Mouse (Mus musculus) retina, postnatal 1 day (tissue): ENCODE data around the gene Wdtc1.
A peak's percentile ranks its signal among the peaks of the same experiment; 100 is the strongest.

Experiments used
- DNase-seq: peaks from one replicate; pipeline ENCODE4 v3.0.0-alpha.2; 2012

Gene Wdtc1

GRCm38 (mm10) chr4:133278067-133278466 is 75.2 kb downstream of the Wdtc1 start:
- no peak for DNase-seq

GRCm38 (mm10) chr4:133277104-133278026 is 75.9 kb downstream of the Wdtc1 start, which contains the start of gene Tmem222:
Tmem222 (minus strand) TSS chr4:133277792.
- peak; percentile 97 for DNase-seq

- no peak for DNase-seq
Observed at GRCm38 (mm10) chr4:133270929-133271328, 82.4 kb downstream of the Wdtc1 start.

GRCm38 (mm10) chr4:133269596-133269995 is 83.7 kb downstream of the Wdtc1 start:
- DNase-seq, result no peak

GRCm38 (mm10) chr4:133268931-133269330 is 84.3 kb downstream of the Wdtc1 start:
- DNase-seq, result no peak

- DNase-seq, result no peak
Observed at GRCm38 (mm10) chr4:133266248-133266880, 86.9 kb downstream of the Wdtc1 start.

- DNase-seq, result no peak
Observed at GRCm38 (mm10) chr4:133265759-133266158, 87.5 kb downstream of the Wdtc1 start.

- no peak for DNase-seq
Observed at GRCm38 (mm10) chr4:133265297-133265696, 88.0 kb downstream of the Wdtc1 start.

- DNase-seq, result no peak
Observed at GRCm38 (mm10) chr4:133264559-133264958, 88.7 kb downstream of the Wdtc1 start.

GRCm38 (mm10) chr4:133263756-133264155 is 89.5 kb downstream of the Wdtc1 start:
- no peak for DNase-seq

GRCm38 (mm10) chr4:133262882-133263281 is 90.4 kb downstream of the Wdtc1 start, which contains the start of gene Sytl1:
Sytl1 (minus strand) TSS chr4:133263113.
- DNase-seq, result no peak

- no peak for DNase-seq
Observed at GRCm38 (mm10) chr4:133262375-133262765, 90.9 kb downstream of the Wdtc1 start.

GRCm38 (mm10) chr4:133261641-133262374 is 91.5 kb downstream of the Wdtc1 start:
- DNase-seq, result no peak

GRCm38 (mm10) chr4:133257798-133258408 is 95.4 kb downstream of the Wdtc1 start:
- DNase-seq, result no peak

- no peak for DNase-seq
Observed at GRCm38 (mm10) chr4:133257230-133257629, 96.1 kb downstream of the Wdtc1 start.

GRCm38 (mm10) chr4:133256820-133257219 is 96.5 kb downstream of the Wdtc1 start:
- DNase-seq, result no peak

- DNase-seq, result no peak
Observed at GRCm38 (mm10) chr4:133255392-133255791, 97.9 kb downstream of the Wdtc1 start.

- DNase-seq, result no peak
Observed at GRCm38 (mm10) chr4:133253412-133253811, 99.9 kb downstream of the Wdtc1 start.

GRCm38 (mm10) chr4:133252089-133252488 is 101.2 kb downstream of the Wdtc1 start:
- no peak for DNase-seq

GRCm38 (mm10) chr4:133251214-133251613 is 102.1 kb downstream of the Wdtc1 start:
- no peak for DNase-seq

GRCm38 (mm10) chr4:133250609-133251008 is 102.7 kb downstream of the Wdtc1 start:
- peak; percentile 69 for DNase-seq

GRCm38 (mm10) chr4:133247806-133248449 is 105.4 kb downstream of the Wdtc1 start:
- no peak for DNase-seq
